Mouse (Mus musculus) naive thymus-derived CD4-positive, alpha-beta T cell, adult 2 months (primary cell): ENCODE results near the gene Cst9.

Experiments used
- DNase-seq: peaks from one replicate; pipeline ENCODE4 v3.0.0-alpha.2; 2011; ENCODE audit warnings: low read depth

The Cst9 gene

DNA sequence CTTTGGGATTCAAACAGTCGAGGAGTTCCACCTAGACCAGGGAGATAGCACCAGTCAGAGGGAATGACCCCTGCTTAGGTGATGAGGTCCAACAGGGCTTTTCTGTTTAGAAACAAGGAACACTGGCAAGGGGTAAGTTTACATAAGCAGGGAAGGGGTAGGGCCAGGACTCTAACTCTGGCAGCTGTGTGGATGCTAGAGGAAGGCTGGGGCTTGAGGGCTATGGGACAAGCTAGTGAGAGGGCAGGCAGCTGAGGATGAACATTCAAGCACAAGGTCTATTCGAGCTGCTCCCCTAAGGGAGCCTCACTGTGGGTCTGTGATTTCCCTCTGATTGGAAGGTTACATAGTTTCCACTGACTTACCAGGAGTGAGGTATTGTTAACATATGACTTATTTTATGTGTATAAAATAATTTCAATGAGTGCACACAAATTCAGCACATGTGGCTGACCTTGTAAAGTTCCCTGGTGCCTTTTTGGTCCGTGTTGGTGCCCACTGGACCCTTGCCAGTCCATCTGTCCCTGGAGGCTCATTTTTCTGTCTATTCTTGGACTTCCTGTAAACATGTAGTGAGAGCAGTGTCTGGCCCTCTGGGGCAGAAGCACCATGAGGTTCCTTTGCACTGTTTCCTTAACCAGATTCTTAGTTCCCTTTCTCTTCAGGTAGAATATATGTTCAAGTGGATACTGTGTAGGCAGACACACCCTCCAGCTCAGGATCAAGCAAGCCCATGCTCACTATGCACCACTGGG is 42.2 kb downstream of the Cst9 start:
- DNase-seq, result no peak

DNA sequence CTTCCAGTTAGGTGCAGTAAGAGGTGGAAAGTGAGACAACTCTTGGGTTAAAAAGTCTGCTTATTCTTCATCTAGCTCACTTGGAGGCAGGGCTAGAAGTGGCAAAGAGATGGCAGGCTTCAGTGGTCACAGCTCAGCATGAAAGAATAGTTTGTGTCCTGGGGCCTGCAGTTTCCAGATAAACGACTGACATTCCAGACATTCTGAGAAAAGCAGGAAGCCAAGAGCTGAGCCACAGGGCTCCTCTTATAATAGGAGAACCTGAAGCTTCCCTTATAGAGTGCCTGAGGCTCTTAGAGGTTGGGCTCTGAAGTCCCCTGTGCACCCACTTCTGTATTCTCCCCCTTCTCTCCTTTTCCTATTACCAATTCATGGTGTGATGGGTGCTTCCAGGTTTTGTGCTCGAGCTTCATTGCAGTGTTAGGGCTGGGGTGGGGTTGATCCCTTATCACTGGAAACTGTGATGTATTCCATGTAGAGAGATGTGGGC is 43.7 kb downstream of the Cst9 start:
- DNase-seq, result no peak

DNA sequence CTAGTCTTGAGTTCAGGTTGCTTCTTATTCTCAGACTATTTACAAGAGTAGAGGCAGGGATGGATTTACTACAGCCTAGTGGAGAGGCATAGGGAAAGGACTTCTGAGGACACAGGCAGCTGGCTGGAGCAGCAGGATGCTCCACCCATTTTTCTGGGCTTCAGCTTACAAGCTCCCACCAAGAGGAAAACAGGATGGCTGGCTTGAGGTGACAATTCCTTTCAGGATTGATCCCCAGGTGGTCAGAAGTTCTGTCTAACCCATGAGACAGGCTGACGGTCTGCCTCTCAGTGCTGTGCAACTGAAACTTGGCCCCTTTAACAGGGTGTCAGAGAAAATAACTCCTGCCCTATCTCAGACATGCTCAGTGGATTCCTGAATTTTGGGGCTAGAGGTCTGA is 44.3 kb downstream of the Cst9 start:
- no peak for DNase-seq

DNA sequence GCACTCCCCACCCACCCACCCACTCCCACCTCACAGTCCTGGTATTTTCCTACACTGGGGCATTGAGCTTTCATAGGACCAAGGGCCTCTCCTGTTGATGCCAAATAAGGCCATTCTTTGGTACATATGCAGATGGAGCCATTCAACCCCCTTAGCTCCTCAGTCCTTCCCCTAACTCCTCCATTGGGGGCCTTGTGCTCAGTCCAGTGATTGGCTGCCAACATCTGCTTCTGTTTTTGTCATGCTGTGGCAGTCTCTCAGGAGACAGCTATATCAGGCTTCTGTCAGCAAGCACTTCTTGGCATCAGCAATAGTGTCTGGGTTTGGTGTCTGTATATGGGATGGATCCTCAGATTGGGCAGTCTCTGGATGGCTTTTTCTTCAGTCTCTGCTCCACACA is 49.8 kb downstream of the Cst9 start:
- no peak for DNase-seq
